ENCODE assay signal across 50 mouse cellular contexts in the genomic region with DNA sequence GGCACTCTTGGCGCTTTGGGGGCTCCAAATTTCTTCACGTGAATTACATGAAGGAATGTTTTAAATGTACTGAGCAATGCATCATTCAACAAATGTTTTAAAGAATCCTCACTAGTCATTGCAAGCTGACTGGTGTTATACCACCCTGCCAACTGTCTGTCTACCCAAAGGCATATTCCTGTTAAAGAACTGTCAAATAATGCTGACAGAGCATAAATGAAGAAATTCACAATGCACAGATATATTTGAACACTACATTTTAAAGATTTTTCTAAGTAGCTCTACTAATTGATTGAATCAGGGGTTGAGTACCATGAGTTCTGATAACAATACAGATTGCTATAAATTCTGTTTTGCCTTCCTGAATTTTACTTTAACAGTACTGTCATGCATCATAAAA. TPM values are rescaled to one million over a fixed set of nuclear protein-coding genes. Genes with fewer than 3 reads are reported as not detected.
"Had no signal": no experiment of that assay in that cellular context is flagged by ENCODE, and none has a peak within 500 bp of the region (broad histone marks: within the 10 kb centered on the region; RNA-seq: fewer than 3 reads in every experiment).

No protein-coding gene starts in this region.

- H3K9ac ChIP-seq: heart, embryonic 12.5 days; heart, embryonic 13.5 days; heart, embryonic 15.5 days; hindbrain, embryonic 12.5 days; hindbrain, embryonic 13.5 days; hindbrain, embryonic 14.5 days; hindbrain, embryonic 15.5 days; intestine, embryonic 15.5 days; kidney, embryonic 15.5 days had no signal

- DNase-seq: heart, postnatal 10 days; heart, postnatal 14 days; heart, postnatal 36 days; heart, postnatal 4 days; kidney, adult 11 months; kidney, adult 18-20 months; kidney, adult 2 months; kidney, adult 8-10 months; kidney, adult 9 months; kidney, postnatal 10 days; kidney, postnatal 14 days; kidney, postnatal 25 days; kidney, postnatal 36 days; kidney, postnatal 4 days; layer of hippocampus, adult 9-11 months; layer of hippocampus, postnatal 36 days had no signal

- H3K4me2 ChIP-seq: heart, embryonic 11.5 days; heart, embryonic 12.5 days; heart, embryonic 13.5 days; heart, embryonic 15.5 days; hindbrain, embryonic 12.5 days; hindbrain, embryonic 13.5 days; hindbrain, embryonic 14.5 days; hindbrain, embryonic 15.5 days; intestine, embryonic 15.5 days; kidney, embryonic 15.5 days had no signal

- H3K27me3 ChIP-seq: heart, embryonic 12.5 days; heart, embryonic 13.5 days; heart, embryonic 15.5 days; hindbrain, embryonic 12.5 days; hindbrain, embryonic 13.5 days; hindbrain, embryonic 15.5 days; intestine, embryonic 15.5 days; kidney, embryonic 15.5 days had no signal

- H3K9me3 ChIP-seq: heart, embryonic 12.5 days; heart, embryonic 13.5 days; heart, embryonic 15.5 days; hindbrain, embryonic 10.5 days; hindbrain, embryonic 12.5 days; hindbrain, embryonic 13.5 days; hindbrain, embryonic 15.5 days; intestine, embryonic 15.5 days; kidney, embryonic 15.5 days had no signal

- H3K36me3 ChIP-seq: heart, embryonic 12.5 days; heart, embryonic 13.5 days; heart, embryonic 15.5 days; hindbrain, embryonic 10.5 days; hindbrain, embryonic 12.5 days; hindbrain, embryonic 13.5 days; hindbrain, embryonic 15.5 days; intestine, embryonic 15.5 days; kidney, embryonic 15.5 days had no signal

- H3K4me3 ChIP-seq: heart, embryonic 12.5 days; heart, embryonic 13.5 days; heart, embryonic 15.5 days; hindbrain, embryonic 10.5 days; hindbrain, embryonic 12.5 days; hindbrain, embryonic 13.5 days; hindbrain, embryonic 15.5 days; intestine, embryonic 15.5 days; kidney, embryonic 15.5 days; layer of hippocampus, adult 2 months; left cerebral cortex, adult 2 months had no signal

- H3K4me1 ChIP-seq: heart, embryonic 12.5 days; heart, embryonic 13.5 days; heart, embryonic 15.5 days; hindbrain, embryonic 10.5 days; hindbrain, embryonic 12.5 days; hindbrain, embryonic 13.5 days; hindbrain, embryonic 15.5 days; intestine, embryonic 15.5 days; kidney, embryonic 15.5 days had no signal

- H3K27ac ChIP-seq: heart, embryonic 13.5 days; heart, embryonic 15.5 days; hindbrain, embryonic 10.5 days; hindbrain, embryonic 12.5 days; hindbrain, embryonic 13.5 days; hindbrain, embryonic 14.5 days; hindbrain, embryonic 15.5 days; hindbrain, postnatal 0 days; intestine, embryonic 15.5 days; kidney, embryonic 15.5 days; kidney, postnatal 0 days; layer of hippocampus, adult 2 months; left cerebral cortex, adult 2 months had no signal

RNA-seq across cellular contexts. Expression of a gene that starts 2.9 kb away (rescaled TPM):
- total RNA-seq: heart, postnatal 10 days; heart, postnatal 14 days; heart, postnatal 25 days; heart, postnatal 36 days; heart, postnatal 4 days; hematopoietic stem cell, adult 5-6 weeks; hindbrain, postnatal 0 days; layer of hippocampus, adult 18-20 months; layer of hippocampus, adult 2 months; layer of hippocampus, adult 8-10 months; layer of hippocampus, postnatal 10 days; layer of hippocampus, postnatal 14 days; layer of hippocampus, postnatal 25 days; layer of hippocampus, postnatal 36 days; left cerebral cortex, adult 18-20 months; left cerebral cortex, adult 2 months had no signal
- polyA plus RNA-seq: heart, embryonic 11.5 days; heart, embryonic 12.5 days; heart, embryonic 13.5 days; heart, embryonic 14.5 days; heart, embryonic 15.5 days; heart, embryonic 16.5 days; heart, postnatal 0 days; hindbrain, embryonic 10.5 days; hindbrain, embryonic 11.5 days; hindbrain, embryonic 12.5 days; hindbrain, embryonic 13.5 days; hindbrain, embryonic 14.5 days; hindbrain, embryonic 15.5 days; hindbrain, embryonic 16.5 days; hindbrain, postnatal 0 days; inflammation-experienced regulatory T-cells, adult 6 months; intestine, embryonic 14.5 days; intestine, embryonic 15.5 days; intestine, embryonic 16.5 days; kidney, adult 2 months; kidney, embryonic 14.5 days; kidney, embryonic 15.5 days; kidney, embryonic 16.5 days; kidney, postnatal 0 days; large intestine, adult 2 months had no signal
